Mouse (Mus musculus): ENCODE data around the gene Tmem164.

DNA sequence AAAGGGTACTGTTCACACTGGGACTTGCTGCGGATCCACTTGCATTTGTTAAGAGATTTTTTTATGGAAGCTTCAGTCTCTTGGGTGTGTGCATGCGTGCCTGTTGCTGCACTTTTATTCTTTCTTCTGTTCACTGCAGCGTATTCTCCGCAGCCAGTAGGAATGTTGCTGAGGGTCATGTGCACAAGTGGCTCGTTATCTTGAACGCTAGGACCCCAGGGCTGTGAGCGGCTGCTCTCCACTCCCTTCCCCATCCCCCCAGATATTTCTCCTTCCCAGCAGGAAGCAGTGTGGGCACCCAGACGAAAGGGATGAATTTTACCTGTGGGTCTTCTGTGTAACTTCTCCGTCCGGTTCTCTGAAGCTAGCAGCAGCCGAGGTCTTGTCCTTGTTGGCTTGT is 15.6 kb downstream of the Tmem164 start:
- no peak for TF ChIP-seq POLR2A (IDR thresholded peaks at IDR 0.05; ENCODE audit: insufficient read length, low read depth)
- no peak for TF ChIP-seq TCF3 (IDR thresholded peaks at IDR 0.05; ENCODE audit: insufficient read length, low read depth)
- no peak for TF ChIP-seq MAX (IDR thresholded peaks at IDR 0.05; ENCODE audit: low read depth)
- TF ChIP-seq POLR2AphosphoS2 (IDR thresholded peaks at IDR 0.05; ENCODE audit: insufficient read length, low read depth) = no peak

All from myocyte (in vitro differentiated cells).